Mouse (Mus musculus): ENCODE measurements around the gene Gnb4. TPM values are rescaled to one million over a fixed set of nuclear protein-coding genes. Genes with fewer than 3 reads are reported as not detected.

The Gnb4 gene
- polyA plus RNA-seq, 1 experiment from 2014 or later, result 42.3 TPM

Other genes starting within 250 kb of the Gnb4 start
- gene Pik3ca, start 218.9 kb downstream of the Gnb4 start, polyA plus RNA-seq (2014; fragmentation: Nextera tagmentation; extraction: Ambion mirVana), result 16.1 and 16.9 TPM in 2 replicates
- 0.28 TPM in 1 of 2 replicates, not detected in the other for gene Kcnmb3, start 124.4 kb downstream of the Gnb4 start, polyA plus RNA-seq (2014; fragmentation: Nextera tagmentation; extraction: Ambion mirVana)
- 49.0 and 52.1 TPM in 2 replicates for gene Zfp639, start 106.3 kb downstream of the Gnb4 start, polyA plus RNA-seq (2014; fragmentation: Nextera tagmentation; extraction: Ambion mirVana)
- 28.3 and 29.3 TPM in 2 replicates for gene Mfn1, start 87.1 kb downstream of the Gnb4 start, polyA plus RNA-seq (2014; fragmentation: Nextera tagmentation; extraction: Ambion mirVana)
- gene Actl6a, start 89.7 kb upstream of the Gnb4 start, polyA plus RNA-seq (2014; fragmentation: Nextera tagmentation; extraction: Ambion mirVana), result 259 and 263 TPM in 2 replicates
- 297 and 325 TPM in 2 replicates for gene Ndufb5, start 120.4 kb upstream of the Gnb4 start, polyA plus RNA-seq (2014; fragmentation: Nextera tagmentation; extraction: Ambion mirVana)
- gene Mrpl47, start 121.0 kb upstream of the Gnb4 start, polyA plus RNA-seq (2014; fragmentation: Nextera tagmentation; extraction: Ambion mirVana), result 42.7 and 44.7 TPM in 2 replicates
- 3.8 and 6.3 TPM in 2 replicates for gene Usp13, start 201.0 kb upstream of the Gnb4 start, polyA plus RNA-seq (2014; fragmentation: Nextera tagmentation; extraction: Ambion mirVana)